Mouse (Mus musculus) stomach, postnatal 0 days (tissue): ENCODE data around the gene Spib. TPM values are rescaled to one million over a fixed set of nuclear protein-coding genes. Genes with fewer than 3 reads are reported as not detected.

ENCODE experiments used
- ATAC-seq: fragments of 200-750 bp; cut with Nextera tagmentation; 2 replicates; pipeline ENCODE4 v1.8.0; 2017; ENCODE audit not compliant: low FRiP score, low TSS enrichment
- DNase-seq: peaks from one replicate; pipeline ENCODE4 v3.0.0-alpha.2; 2016; ENCODE audit warnings: low spot score
- H3K27ac ChIP-seq: fragments of 300-500 bp; sonication (generic); replicated peaks from 2 replicates; pipeline ENCODE4 v1.5.1; 2014; ENCODE audit warnings: mild to moderate bottlenecking, control low read depth
- H3K27me3 ChIP-seq: fragments of 300-500 bp; sonication (generic); 2 replicates; pipeline ENCODE4 v1.6.1; 2014; ENCODE audit warnings: low read length; ENCODE audit not compliant: control insufficient read depth, insufficient read depth
- H3K36me3 ChIP-seq: fragments of 300-500 bp; sonication (generic); 2 replicates; pipeline ENCODE4 v1.6.1; 2014; ENCODE audit warnings: low read length, mixed read lengths; ENCODE audit not compliant: control insufficient read depth, insufficient read depth
- H3K4me1 ChIP-seq: fragments of 300-500 bp; sonication (generic); replicated peaks from 2 replicates; pipeline ENCODE4 v1.6.1; 2014; ENCODE audit warnings: antibody characterized with exemption; ENCODE audit not compliant: control insufficient read depth, insufficient read depth
- H3K4me2 ChIP-seq: fragments of 300-500 bp; sonication (generic); replicated peaks from 2 replicates; pipeline ENCODE4 v1.6.1; 2014; ENCODE audit warnings: low read depth, mild to moderate bottlenecking, control low read depth, moderate library complexity
- H3K4me3 ChIP-seq: fragments of 300-500 bp; sonication (generic); 2 replicates; pipeline ENCODE4 v1.5.1; 2014; ENCODE audit warnings: low read depth, low read length, control low read depth
- H3K9ac ChIP-seq: fragments of 300-500 bp; sonication (generic); 2 replicates; pipeline ENCODE4 v1.6.1; 2014; ENCODE audit warnings: mild to moderate bottlenecking, low read length, control low read depth, mixed read lengths
- H3K9me3 ChIP-seq: fragments of 300-500 bp; sonication (generic); 2 replicates; pipeline ENCODE4 v1.6.1; 2016; ENCODE audit warnings: low read length; ENCODE audit not compliant: control insufficient read depth
- CTCF ChIP-seq: IDR thresholded peaks from 2 replicates; pipeline ENCODE4 v1.5.1; 2016; ENCODE audit warnings: antibody characterized with exemption, low read depth, mild to moderate bottlenecking, moderate library complexity
- EP300 ChIP-seq: optimal IDR thresholded peaks from 2 replicates; pipeline ENCODE3; 2016; ENCODE audit warnings: antibody characterized with exemption
- whole genome bisulfite sequencing: fragments of 180-500 bp; shearing (Covaris S2); extraction: QIAGEN DNeasy Blood & Tissue Kit; methylation state at CpG from one replicate; pipeline ENCODE4 v1.1.7; 2014; 5-methylcytosine and 5-hydroxymethylcytosine counted together
- polyA plus RNA-seq: library from polyadenylated mRNA; unstranded; fragments of >200 nt; fragmentation: Nextera tagmentation; extraction: Ambion mirVana; gene quantifications from 2 replicates; pipeline ENCODE4 v1.2.1, GENCODE M21; 2015

The Spib gene
- polyA plus RNA-seq, 1 experiment from 2014 or later = 0.13 TPM

DNA sequence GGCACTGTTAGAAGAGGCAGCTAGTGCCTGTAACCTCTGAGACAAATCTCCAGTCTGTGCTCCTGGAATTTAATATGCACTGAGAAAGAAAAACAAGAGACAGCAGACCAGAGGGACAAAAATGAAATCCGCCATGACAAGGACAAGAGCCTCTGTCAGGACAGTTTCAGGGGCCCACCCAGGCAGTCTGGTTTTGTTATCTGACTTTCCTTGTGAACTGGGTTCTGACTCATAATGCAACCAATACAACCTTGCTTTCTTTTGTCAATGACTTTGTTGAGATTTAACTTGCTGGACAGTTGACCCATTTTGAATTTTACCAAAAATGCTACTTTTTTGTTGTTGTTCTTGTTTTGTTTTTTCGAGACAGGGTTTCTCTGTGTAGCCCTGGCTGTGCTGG, 25.8 kb upstream of the Spib start:
- DNase-seq (no peak), ATAC-seq (no peak)
- Histone ChIP-seq H3K4me3 (no peak overlapping the region), H3K27ac (no peak overlapping the region), H3K4me2 (no peak overlapping the region), H3K9me3 (no peaks in the 10 kb centered on the region), H3K36me3 (no peaks in the 10 kb centered on the region), H3K27me3 (no peaks in the 10 kb centered on the region), H3K4me1 (no peaks in the 10 kb centered on the region), H3K9ac (no peak overlapping the region)
- 66% methylated on average over 2 of the region's 2 CpGs for WGBS
- TF ChIP-seq CTCF = no peak
- TF ChIP-seq EP300 = no peak

DNA sequence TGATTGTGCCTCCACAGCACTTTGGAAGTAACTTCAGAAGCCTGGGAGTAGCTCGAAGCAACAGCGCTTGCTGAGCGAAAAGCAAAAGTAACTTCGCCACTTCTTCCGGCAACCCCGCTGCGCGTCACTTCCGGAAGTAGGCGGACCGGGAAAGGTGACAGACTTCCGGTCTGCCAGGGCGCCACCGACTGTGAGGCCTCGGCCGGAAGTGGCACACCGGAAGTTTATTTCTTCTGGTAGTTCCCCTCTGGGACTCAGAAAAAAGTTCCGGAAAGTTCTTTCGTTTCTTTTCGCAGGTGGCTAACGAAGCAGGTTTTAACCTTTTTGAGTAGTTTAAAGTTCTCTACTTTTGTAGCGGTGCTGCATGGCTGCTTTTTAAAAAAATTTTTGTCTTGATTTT, 22.0 kb upstream of the Spib start, which contains the start of gene Nr1h2:
Gene Nr1h2, minus strand, starts transcription at position 126 of the 400 bp plus-strand sequence.
- H3K9me3 ChIP-seq = no peaks in the 10 kb centered on the region
- H3K27me3 ChIP-seq = no peaks in the 10 kb centered on the region
- peak within 1 kb of the TSS; percentile 78 for H3K4me2 ChIP-seq
- H3K27ac ChIP-seq = peak within 1 kb of the TSS; percentile 100
- peak within 1 kb of the TSS; percentile 96 for H3K4me3 ChIP-seq
- TF ChIP-seq EP300 (peak; percentile 86), CTCF (no peak)
- H3K9ac ChIP-seq = peak within 1 kb of the TSS; percentile 91
- DNase-seq (peak; percentile 97), ATAC-seq (peak; percentile 88)
- WGBS = under 1% methylated on average over 22 of the region's 22 CpGs
- H3K36me3 ChIP-seq = peaks cover 23% of the 10 kb centered on the region
- no peaks in the 10 kb centered on the region for H3K4me1 ChIP-seq

DNA sequence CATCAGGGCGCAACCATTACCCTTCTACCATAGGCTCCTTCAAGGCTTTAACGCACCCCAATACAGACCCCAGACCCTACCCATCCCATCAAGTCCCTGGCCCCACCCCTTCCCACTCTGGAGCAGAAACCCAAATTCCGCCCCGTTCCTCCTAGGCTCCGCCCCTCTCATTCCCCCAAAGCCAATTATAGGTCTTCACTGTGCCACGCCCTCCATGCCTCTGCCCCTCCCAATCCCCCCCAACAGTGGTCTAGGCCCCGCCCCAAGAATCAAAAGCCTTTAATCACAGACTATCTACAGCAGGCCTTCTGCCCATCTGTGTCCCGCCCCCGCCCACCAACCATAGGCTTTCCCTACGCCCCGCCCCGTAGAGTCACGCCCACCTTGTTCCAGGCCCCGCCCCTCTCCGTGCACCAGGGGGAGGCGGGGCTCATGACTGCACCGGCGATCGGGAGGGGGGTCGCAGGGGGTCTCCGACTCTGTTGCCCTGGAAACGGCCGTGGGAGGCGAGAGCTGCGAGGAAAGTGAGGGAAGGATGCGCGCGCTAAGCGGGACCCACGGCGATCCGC, 21.4 kb upstream of the Spib start:
- Histone ChIP-seq H3K27me3 (no peaks in the 10 kb centered on the region), H3K9ac (peak overlapping the region; percentile 91), H3K27ac (peak overlapping the region; percentile 100), H3K4me3 (peak overlapping the region; percentile 96), H3K36me3 (peaks cover 23% of the 10 kb centered on the region), H3K4me1 (no peaks in the 10 kb centered on the region), H3K9me3 (no peaks in the 10 kb centered on the region), H3K4me2 (peak overlapping the region; percentile 78)
- DNase-seq (peak; percentile 90), ATAC-seq (peak; percentile 76)
- TF ChIP-seq CTCF = no peak
- no peak for TF ChIP-seq EP300
- WGBS = under 1% methylated on average over 29 of the region's 32 CpGs

DNA sequence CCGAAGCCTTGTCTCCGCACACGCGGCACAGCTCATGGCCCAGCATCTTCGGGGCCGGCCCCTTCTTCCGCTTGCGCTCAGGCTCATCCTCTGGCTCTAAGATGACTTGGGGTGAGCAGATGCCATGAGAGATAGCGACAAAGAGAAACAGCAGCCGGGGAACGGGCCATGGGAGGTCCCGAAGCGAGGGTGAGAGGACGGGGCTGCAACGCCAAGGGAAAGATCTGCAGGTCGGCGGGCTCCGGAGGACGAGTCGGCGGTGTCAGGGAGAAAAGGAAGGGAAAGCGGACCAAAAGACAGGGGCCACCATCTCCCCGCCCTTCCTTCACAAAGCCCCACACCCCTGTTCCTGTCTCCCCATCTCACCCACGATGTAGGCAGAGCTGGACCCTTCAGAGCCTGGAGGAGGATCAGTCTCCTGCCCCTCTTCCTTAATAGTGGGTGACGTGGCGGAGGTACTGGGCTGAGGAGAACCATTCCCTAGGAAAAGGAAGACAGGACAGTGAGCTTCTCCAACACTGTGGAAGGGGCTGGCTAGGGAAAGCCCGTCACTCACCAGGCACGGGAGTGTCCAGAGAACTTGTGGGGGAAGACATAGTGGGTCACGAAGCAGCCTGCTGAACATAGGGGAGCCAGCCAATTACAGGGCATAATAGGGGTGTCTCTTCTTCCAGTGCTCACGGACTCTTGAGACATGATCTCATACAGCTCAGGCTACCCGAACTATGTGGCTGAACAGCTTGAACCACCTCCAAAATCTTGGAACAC, 20.5 kb upstream of the Spib start:
- Histone ChIP-seq H3K27ac (peak overlapping the region; percentile 100; the same call in 1 of the 2 replicates), H3K4me2 (no peak overlapping the region; the same call in 1 of the 2 replicates), H3K9me3 (no peaks in the 10 kb centered on the region), H3K4me1 (no peaks in the 10 kb centered on the region; the same call in 1 of the 2 replicates), H3K36me3 (peaks cover 23% of the 10 kb centered on the region), H3K27me3 (no peaks in the 10 kb centered on the region), H3K9ac (no peak overlapping the region), H3K4me3 (peak overlapping the region; percentile 96; the same call in 1 of the 2 replicates)
- TF ChIP-seq EP300 = no peak
- no peak for TF ChIP-seq CTCF
- DNase-seq = no peak
- 88% methylated on average over 31 of the region's 31 CpGs for WGBS
- no peak for ATAC-seq

DNA sequence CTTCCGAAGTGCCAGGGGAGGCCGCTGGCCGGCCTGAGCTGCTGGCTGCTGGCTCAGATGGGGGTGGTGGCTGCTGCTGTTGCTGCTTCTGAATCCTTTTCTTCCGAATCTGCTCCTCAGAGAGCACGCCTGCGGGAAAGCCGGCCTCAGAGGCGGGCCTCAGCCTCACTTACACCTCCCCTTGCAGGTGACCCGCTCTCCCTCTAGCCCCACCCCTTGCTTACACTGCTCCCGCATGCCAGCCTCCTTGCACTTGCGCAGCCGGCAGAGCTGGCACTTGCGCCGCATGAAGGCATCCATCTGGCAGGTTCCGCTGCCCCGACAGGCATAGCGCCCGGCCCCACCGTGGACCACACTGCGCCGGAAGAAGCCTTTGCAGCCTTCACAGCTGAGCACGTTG, 19.9 kb upstream of the Spib start:
- Histone ChIP-seq H3K4me3 (no peak overlapping the region), H3K9me3 (no peaks in the 10 kb centered on the region), H3K27me3 (no peaks in the 10 kb centered on the region), H3K4me2 (no peak overlapping the region), H3K27ac (no peak overlapping the region), H3K36me3 (peaks cover 23% of the 10 kb centered on the region), H3K9ac (no peak overlapping the region), H3K4me1 (no peaks in the 10 kb centered on the region; the same call in 1 of the 2 replicates)
- no peak for ATAC-seq
- WGBS = 84% methylated on average over 22 of the region's 22 CpGs
- no peak for TF ChIP-seq EP300
- no peak for DNase-seq

DNA sequence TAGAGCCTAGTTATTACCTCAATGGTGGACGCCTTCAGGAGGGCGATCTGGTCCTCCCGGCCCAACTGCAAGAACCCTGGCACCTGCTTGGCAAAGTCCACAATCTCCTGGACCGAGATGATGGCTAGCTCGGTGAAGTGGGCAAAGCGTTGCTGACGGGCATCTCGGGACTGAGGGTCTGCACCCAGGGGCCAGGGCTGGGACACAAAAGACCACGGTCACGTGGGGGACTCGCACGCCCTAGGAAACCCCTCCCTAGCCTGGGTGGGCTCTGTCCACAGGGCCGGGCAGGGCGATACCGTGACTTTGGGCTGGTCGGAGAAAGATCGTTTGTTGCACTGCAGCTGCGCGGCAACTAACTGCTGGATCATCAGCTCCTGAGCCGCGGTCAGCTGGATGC, 19.4 kb upstream of the Spib start:
- no peak overlapping the region for H3K27ac ChIP-seq

More for the DNA sequence above, 19.4 kb upstream of the Spib start:
- Histone ChIP-seq H3K4me2 (no peak overlapping the region), H3K36me3 (peaks cover 23% of the 10 kb centered on the region), H3K4me1 (no peaks in the 10 kb centered on the region; the same call in 1 of the 2 replicates), H3K27me3 (no peaks in the 10 kb centered on the region), H3K9ac (no peak overlapping the region), H3K9me3 (no peaks in the 10 kb centered on the region), H3K4me3 (no peak overlapping the region)
- ATAC-seq (no peak), DNase-seq (no peak)
- no peak for TF ChIP-seq CTCF
- no peak for TF ChIP-seq EP300
- WGBS = 95% methylated on average over 21 of the region's 21 CpGs
